Mouse (Mus musculus): Measurements from ENCODE around the gene Rbms1. TPM values are rescaled to one million over a fixed set of nuclear protein-coding genes. Genes with fewer than 3 reads are reported as not detected.
A peak's percentile ranks its signal among the peaks of the same experiment; 100 is the strongest.

Rbms1 gene
- total and polyA plus RNA-seq, 3 experiments: 10.1 to 27.4 TPM; not detected in 1

- Histone ChIP-seq H3K9me3 (replicated peaks; ENCODE audit: insufficient read depth, low read length) (no peaks in the 10 kb centered on the region), H3K4me3 (ENCODE audit: control insufficient read depth in 1 of 2, insufficient read depth in 1 of 2, low read depth in 2 of 2, low read length in 2 of 2) (no peak overlapping the region), H3K36me3 (ENCODE audit: control insufficient read depth in 1 of 2, insufficient read depth in 2 of 2, low read length in 2 of 2) (peaks cover 0 to 21% of the 10 kb centered on the region in 2 experiments; a peak in 2 of 4 replicates), H3K27ac (ENCODE audit: control insufficient read depth, low read depth, low read length) (no peak overlapping the region), H3K27me3 (ENCODE audit: control insufficient read depth in 1 of 2, insufficient read depth in 2 of 2, low read length in 2 of 2) (no peaks in the 10 kb centered on the region), H3K79me2 (ENCODE audit: control insufficient read depth, insufficient read depth, low read length, poor library complexity) (no peaks in the 10 kb centered on the region), H3K4me1 (ENCODE audit: control insufficient read depth in 1 of 2, insufficient read depth in 2 of 2, low read length in 2 of 2) (peaks cover 8 to 21% of the 10 kb centered on the region in 2 experiments), H3K9ac (ENCODE audit: control insufficient read depth, low read depth, low read length, poor library complexity, severe bottlenecking) (no peak overlapping the region)
- no peak for TF ChIP-seq USF2 (IDR thresholded peaks at IDR 0.05; ENCODE audit: borderline replicate concordance in 1 of 2, insufficient read depth in 1 of 2, low read depth in 1 of 2, low read length in 2 of 2)
- TF ChIP-seq RCOR1 (IDR thresholded peaks at IDR 0.05; ENCODE audit: low read depth, low read length): no peak
- TF ChIP-seq MAZ (IDR thresholded peaks at IDR 0.05; ENCODE audit: low read depth, low read length): no peak
- DNase-seq (ENCODE audit: low read depth, low spot score): peak; percentile 69
Measured at GRCm38 (mm10) chr2:60842976-60843375, 120.0 kb downstream of the Rbms1 start.

DNA sequence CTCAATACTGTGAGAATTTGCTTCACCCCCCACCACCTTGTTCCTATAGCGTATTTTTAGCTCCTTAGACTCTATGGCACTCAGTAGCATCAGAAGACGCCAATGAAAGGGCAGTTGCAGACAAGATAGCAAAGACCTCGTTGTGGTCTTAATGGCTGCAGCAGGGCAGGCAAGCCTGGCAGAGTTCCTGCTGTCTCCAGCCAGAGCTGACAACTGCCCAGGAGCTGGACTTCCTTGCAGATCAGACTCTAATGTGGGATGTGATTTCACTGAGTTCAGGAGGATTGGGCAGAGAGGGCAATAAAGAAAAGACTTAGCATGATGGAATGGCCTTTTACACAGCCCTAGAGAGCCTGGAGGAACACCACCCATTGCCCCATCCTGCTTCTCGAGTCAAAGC, 122.1 kb downstream of the Rbms1 start:
- H3K27me3 ChIP-seq (ENCODE audit: control insufficient read depth in 1 of 2, insufficient read depth in 2 of 2, low read length in 2 of 2): no peaks in the 10 kb centered on the region
- H3K79me2 ChIP-seq (ENCODE audit: control insufficient read depth, insufficient read depth, low read length, poor library complexity): no peaks in the 10 kb centered on the region
- TF ChIP-seq POLR2AphosphoS5 (IDR thresholded peaks at IDR 0.05; ENCODE audit: borderline replicate concordance, low read depth, low read length): no peak
- no peak for TF ChIP-seq CHD1 (IDR thresholded peaks at IDR 0.05; ENCODE audit: low read depth, low read length)
- TF ChIP-seq NELFE (IDR thresholded peaks at IDR 0.05; ENCODE audit: low read depth, low read length): no peak
- H3K4me1 ChIP-seq (ENCODE audit: control insufficient read depth in 1 of 2, insufficient read depth in 2 of 2, low read length in 2 of 2): peaks cover 8 to 13% of the 10 kb centered on the region in 2 experiments
- H3K36me3 ChIP-seq (ENCODE audit: control insufficient read depth in 1 of 2, insufficient read depth in 2 of 2, low read length in 2 of 2): peaks cover 0 to 19% of the 10 kb centered on the region in 2 experiments; a peak in 2 of 4 replicates
- no peak overlapping the region for H3K27ac ChIP-seq (ENCODE audit: control insufficient read depth, low read depth, low read length)
- H3K9ac ChIP-seq (ENCODE audit: control insufficient read depth, low read depth, low read length, poor library complexity, severe bottlenecking): no peak overlapping the region
- no peaks in the 10 kb centered on the region for H3K9me3 ChIP-seq (replicated peaks; ENCODE audit: insufficient read depth, low read length)
- no peak for DNase-seq (ENCODE audit: low read depth, low spot score)
- no peak overlapping the region for H3K4me3 ChIP-seq (ENCODE audit: control insufficient read depth in 1 of 2, insufficient read depth in 1 of 2, low read depth in 2 of 2, low read length in 2 of 2)

DNA sequence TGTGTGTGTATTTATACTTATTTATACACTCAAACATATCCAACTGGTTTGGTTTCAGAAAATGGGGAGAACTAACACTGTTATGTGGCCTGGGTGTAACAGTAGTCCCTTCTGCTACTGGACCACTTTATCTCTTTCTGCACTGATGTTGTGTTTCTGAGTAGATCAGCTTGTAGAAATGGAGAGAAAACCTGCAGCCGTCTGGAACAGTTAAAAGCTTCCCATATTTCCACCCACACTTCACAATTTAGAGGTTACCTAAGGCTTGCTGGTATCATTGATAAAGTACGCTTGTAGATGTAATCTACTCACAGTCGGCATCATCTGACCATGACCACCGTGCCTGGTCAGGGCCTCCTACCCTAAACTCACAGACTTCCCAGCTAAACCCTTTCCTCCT, 123.5 kb downstream of the Rbms1 start:
- TF ChIP-seq ZC3H11A (IDR thresholded peaks at IDR 0.05; ENCODE audit: low read depth, low read length) (no peak), MYB (IDR thresholded peaks at IDR 0.05; ENCODE audit: low read depth, low read length) (no peak), POLR2AphosphoS5 (IDR thresholded peaks at IDR 0.05; ENCODE audit: borderline replicate concordance, low read depth, low read length) (no peak), TCF12 (IDR thresholded peaks at IDR 0.05; ENCODE audit: low read depth, low read length) (no peak), MYC (IDR thresholded peaks at IDR 0.05; ENCODE audit: low read depth, low read length) (no peak), USF1 (IDR thresholded peaks at IDR 0.05; ENCODE audit: low read depth, low read length) (no peak), ZNF384 (IDR thresholded peaks at IDR 0.05; ENCODE audit: low read depth, low read length) (no peak), JUND (IDR thresholded peaks at IDR 0.05; ENCODE audit: low read depth, low read length) (no peak), SIN3A (IDR thresholded peaks at IDR 0.05; ENCODE audit: low read length) (no peak), ZMIZ1 (IDR thresholded peaks at IDR 0.05; ENCODE audit: low read depth, low read length) (no peak), NRF1 (IDR thresholded peaks at IDR 0.05; ENCODE audit: insufficient read depth, low read depth, low read length, poor library complexity, severe bottlenecking) (no peak), TBP (IDR thresholded peaks at IDR 0.05; ENCODE audit: low read depth, low read length) (no peak), MAFK (IDR thresholded peaks at IDR 0.05; ENCODE audit: borderline replicate concordance, low read depth, low read length) (no peak), MAZ (IDR thresholded peaks at IDR 0.05; ENCODE audit: low read depth, low read length) (no peak), MEF2A (IDR thresholded peaks at IDR 0.05; ENCODE audit: extremely low read depth, insufficient replicate concordance, low read depth, low read length, poor library complexity, severe bottlenecking) (no peak), SMC3 (IDR thresholded peaks at IDR 0.05; ENCODE audit: low read depth, low read length) (no peak), BHLHE40 (IDR thresholded peaks at IDR 0.05; ENCODE audit: borderline replicate concordance, low read depth, low read length) (no peak)
- Histone ChIP-seq H3K36me3 (ENCODE audit: control insufficient read depth in 1 of 2, insufficient read depth in 2 of 2, low read length in 2 of 2) (peaks cover 0 to 8% of the 10 kb centered on the region in 2 experiments; a peak in 2 of 4 replicates), H3K79me2 (ENCODE audit: control insufficient read depth, insufficient read depth, low read length, poor library complexity) (no peaks in the 10 kb centered on the region), H3K9me3 (replicated peaks; ENCODE audit: insufficient read depth, low read length) (no peaks in the 10 kb centered on the region), H3K27me3 (ENCODE audit: control insufficient read depth in 1 of 2, insufficient read depth in 2 of 2, low read length in 2 of 2) (no peaks in the 10 kb centered on the region), H3K27ac (ENCODE audit: control insufficient read depth, low read depth, low read length) (no peak overlapping the region), H3K4me1 (ENCODE audit: control insufficient read depth in 1 of 2, insufficient read depth in 2 of 2, low read length in 2 of 2) (peaks cover 1 to 5% of the 10 kb centered on the region in 2 experiments; a peak in 3 of 4 replicates), H3K4me3 (ENCODE audit: control insufficient read depth in 1 of 2, insufficient read depth in 1 of 2, low read depth in 2 of 2, low read length in 2 of 2) (no peak overlapping the region), H3K9ac (ENCODE audit: control insufficient read depth, low read depth, low read length, poor library complexity, severe bottlenecking) (no peak overlapping the region)
- DNase-seq (ENCODE audit: low read depth, low spot score): no peak
